Mouse (Mus musculus) thymus, postnatal 10 days (tissue): ENCODE results near the gene Itgax.

Experiments
- DNase-seq, 2 experiments: peaks; one replicate each; pipeline ENCODE4 v3.0.0; 2021; ENCODE audit warnings: low spot score in 2 of 2

The Itgax gene

DNA sequence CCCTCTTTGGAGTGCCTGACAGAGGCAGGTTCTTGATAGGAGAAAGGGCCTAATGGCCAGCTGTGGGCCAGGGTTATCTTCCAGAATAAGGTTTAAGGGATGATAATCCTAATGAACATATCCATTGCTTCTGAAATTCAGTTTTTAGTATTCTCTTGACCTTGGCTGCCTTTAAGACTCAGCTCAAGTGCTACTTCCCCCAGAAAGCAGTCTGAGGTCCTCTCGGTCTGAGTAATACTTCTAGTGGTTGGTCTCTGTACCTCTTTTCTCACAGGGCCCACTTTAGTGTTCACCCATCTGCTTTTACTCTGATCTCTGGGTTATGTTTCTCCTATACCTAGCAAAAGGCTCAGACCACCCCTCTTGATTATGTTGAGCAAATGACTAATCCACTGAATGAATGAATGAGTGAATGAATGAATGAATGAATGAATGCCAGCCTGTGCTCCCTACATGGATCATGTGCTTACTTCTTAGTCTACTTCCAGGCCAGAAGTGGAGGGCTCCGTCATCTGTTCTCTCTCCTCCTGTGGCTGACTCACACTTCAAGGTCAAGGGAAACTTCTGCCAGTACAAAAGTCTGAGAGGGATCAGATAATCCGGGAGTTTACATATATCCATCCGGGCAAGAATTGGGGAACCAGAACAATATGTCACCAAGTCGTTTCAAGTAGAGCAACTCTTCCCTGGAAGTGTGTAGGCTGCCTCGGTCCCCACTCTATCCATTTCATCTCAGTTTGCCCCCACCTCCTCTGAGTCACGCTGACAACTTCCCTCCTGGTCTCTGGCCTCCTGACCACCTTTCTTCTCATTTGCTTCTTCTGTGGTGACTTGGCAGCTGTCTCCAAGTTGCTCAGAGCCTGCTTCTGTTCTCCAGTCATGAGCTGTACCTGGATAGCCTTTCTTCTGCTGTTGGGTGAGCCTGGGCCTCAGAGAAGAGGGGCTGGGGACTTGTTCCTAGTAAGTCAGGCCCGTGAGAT is at the start of gene Itgax:
TSS of gene Itgax (plus strand) at position 807 of the 980 bp plus-strand sequence.
- no peak for DNase-seq

DNA sequence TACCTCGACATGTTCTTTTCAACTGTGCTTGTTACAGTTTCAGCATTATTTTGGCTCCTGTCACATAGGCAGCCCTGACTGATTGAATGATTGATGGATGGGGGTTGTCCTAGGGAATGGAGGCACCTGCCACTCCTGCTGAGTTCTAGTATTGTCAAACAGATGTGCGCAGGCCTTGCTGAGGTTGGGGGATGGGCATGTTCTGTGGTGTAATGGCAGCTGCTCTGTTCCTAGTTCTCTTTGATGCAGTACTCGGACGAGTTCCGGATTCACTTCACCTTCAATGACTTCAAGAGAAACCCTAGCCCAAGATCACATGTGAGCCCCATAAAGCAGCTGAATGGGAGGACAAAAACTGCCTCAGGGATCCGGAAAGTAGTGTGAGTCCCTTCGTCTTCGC is 49.3 kb upstream of the Itgax start:
- DNase-seq, result peak; percentile 80 to 86

DNA sequence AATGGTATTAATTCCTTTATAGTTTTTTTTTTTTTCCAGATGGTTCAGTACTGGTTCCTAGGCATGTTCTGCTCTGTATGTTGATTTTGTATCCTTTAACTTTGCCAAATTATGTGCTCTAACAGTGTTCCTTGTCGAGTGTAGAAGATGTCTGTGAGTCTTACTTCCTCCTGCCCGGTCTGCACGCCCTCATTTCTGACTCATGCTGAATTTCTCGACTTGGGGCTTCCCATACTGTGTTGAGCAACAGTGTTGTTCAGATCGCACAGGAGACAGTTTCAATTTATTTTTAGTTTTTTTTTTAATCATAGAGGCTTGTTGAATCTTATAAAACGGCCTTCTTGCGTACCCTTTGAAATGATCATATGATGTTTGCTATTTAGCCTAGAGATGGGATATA is 40.2 kb upstream of the Itgax start:
- DNase-seq, result peak in 1 of 2 experiments; percentile 2

DNA sequence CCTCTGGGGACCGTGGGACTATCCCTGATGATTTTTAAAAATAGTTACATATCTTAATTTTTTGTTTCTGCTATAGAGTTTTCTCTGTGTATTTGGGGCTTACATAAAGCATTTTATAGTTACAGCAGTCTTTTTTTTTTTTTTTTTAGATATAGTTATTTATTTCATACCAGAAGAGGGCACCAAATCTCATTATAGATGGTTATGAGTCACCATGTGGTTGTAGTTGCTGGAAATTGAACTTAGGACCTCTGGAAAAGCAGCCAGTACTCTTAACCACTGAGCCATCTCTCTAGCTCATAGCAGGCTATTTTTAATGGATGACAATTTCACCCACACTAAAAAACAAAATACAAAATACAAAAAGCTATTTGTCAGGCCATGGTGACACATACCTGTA is 31.2 kb upstream of the Itgax start:
- peak in 1 of 2 experiments; percentile 0 for DNase-seq

DNA sequence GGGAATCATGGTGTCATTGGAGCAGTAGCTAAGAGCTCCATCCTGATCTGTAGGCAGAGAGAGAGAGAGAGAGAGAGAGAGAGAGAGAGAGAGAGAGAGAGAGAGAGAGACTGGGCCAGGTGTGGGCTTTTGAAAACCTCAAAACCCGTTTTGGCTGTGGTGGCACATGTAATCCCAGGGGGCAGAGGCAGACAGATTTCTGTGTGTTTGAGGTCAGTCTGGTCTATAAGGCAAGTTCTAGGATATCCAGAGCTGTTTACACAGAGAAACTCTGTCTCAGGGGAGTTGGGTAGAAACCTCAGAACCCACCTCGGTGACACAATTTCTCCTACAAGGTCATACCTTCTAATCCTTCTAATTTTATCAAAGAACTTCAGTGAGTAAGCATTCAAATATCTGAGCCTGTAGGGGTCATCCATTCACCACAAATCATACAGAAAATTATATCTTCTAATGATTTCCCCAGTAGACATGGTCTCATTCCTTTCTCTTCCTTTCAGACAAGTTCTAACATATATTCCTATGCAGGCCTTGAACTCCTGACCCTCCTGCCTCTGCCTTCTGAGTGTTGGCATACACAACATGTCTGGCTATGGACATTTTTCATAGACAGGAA is 28.5 kb upstream of the Itgax start:
- peak in 1 of 2 experiments; percentile 1 for DNase-seq

DNA sequence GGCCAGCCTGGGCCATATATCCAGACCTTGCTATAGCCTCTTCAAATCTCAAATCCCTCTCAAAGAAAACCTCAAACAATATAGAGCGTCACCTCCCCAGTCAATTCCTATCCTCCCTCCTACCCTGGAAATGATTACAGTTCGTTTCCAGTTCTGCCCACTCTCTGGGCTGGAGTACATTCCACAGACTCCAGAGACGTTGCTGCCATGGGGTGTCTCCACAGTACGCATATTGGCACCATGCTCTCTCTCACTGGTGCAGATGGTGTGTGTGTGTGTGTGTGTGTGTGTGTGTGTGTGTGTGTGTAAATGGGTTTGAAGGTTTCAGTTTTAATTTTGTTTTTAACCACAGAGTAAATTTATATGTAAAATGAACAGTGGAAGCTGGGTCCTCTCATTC is 24.1 kb upstream of the Itgax start:
- DNase-seq, result peak in 1 of 2 experiments; percentile 0

DNA sequence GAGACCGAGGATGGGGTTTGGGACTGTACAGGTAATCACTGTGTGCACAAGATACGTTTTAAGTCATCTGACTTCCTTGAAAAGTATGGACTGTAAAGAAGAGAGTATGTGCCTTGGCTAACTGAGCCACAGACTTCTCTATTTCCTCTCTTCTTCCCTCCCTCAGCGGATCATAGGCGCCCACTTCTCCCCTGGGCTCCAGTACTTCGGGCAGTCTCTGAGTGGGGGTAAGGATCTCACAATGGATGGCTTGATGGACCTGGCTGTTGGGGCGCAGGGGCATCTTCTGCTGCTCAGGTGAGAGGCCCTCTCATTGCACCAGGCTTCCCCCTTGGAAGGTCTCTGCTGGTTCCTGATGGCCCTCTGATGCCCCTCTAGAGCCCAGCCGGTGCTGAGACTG is 21.9 kb upstream of the Itgax start:
- peak in 1 of 2 experiments; percentile 0 for DNase-seq

DNA sequence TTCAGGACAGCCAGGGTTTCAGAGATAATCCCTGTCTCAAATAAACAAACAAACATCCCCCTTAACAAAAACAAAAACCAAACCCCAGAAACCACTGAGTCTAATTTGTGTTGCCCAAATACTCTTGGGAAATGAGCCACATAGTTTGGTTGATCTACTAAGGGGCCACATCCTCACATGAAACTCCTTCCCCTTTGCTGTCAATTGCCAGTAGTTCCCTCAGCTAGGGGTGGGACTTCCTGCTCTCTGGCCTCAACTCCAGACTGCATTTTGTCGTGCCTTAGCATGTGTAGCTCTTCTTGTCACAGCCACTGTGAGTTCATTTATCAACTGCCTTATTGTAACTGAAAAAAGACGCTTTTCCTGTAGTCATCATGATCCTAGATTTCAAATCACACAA is 19.0 kb upstream of the Itgax start:
- DNase-seq, result peak in 1 of 2 experiments; percentile 2

DNA sequence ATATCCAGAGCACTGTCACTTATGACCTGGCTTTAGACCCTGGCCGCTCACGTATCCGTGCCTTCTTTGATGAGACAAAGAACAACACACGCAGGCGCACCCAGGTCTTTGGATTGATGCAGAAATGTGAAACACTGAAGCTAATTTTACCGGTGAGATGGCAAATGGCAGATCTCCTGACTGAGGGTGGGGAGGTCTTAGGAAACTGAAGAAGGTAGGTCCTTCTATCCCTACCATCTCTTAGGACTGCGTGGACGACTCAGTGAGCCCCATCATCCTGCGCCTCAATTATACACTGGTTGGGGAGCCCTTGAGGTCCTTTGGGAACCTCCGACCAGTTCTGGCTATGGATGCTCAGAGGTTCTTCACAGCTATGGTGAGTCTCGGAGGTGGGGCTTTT is 17.2 kb upstream of the Itgax start:
- DNase-seq, result peak in 1 of 2 experiments; percentile 1

DNA sequence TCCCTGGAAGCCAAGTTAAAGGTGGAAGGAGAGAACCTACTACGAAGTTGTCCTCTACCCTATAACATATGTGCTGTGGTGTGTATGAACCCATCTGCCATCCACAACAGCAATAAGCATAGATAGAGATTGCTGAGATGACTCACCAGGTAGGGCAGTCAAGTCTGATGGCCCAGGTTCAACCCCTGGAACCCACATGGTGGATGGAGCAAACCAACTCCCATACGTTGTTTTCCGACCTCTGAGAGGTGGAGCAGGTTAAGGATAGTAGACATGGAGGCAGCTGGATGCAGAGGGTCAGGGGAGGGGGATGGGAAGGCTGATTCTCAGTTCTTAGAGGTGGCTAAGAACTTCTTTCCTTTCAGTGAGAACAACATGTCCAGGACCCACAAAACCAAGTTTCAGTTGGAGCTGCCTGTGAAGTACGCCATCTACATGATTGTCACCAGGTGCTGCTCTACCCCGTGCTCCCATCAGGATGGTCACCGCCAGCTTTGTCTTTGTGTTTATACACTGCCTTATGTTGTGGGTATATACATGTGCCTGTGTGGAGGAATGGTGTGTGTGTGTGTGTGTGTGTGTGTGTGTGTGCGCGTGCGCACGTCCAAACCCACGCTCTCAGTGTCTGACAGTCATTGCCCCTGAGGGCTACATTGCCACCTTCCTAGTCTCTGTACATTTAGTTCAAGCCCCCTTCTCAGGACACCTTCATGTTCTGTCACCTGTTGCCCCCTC is 14.8 kb upstream of the Itgax start:
- peak in 1 of 2 experiments; percentile 2 for DNase-seq

DNA sequence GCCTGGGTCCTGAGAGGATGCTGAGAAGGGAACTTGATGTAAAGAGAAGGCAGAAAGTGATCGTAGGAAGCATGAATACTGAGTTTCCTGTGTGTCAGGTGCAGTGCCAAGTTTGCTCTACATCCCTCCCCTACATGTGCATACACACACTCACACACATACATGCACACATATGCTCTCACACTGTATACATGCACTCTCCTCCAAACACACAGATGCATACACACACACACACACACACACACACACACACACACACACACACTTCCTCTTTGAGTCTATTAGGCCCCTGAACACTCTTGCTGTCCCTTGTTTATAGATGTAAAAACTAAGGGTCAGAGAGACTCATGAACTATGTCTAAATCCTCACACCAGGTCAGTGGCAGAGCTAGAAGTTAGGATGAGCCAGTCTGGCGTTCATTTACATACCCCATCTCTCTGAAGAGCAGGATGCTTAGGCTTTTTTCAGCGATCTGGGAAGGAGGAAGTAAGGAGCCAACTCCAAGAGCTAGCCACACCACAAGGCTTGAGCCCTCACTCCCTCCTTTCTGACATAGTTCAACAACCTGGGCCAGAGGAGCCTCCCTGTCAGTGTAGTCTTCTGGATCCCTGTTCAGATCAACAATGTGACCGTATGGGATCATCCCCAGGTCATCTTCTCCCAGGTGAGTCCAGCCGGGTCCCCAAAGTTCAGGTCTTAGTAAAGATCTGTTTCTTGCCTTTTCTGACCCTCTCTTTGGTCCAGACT is 14.0 kb upstream of the Itgax start:
- peak in 1 of 2 experiments; percentile 1 for DNase-seq

DNA sequence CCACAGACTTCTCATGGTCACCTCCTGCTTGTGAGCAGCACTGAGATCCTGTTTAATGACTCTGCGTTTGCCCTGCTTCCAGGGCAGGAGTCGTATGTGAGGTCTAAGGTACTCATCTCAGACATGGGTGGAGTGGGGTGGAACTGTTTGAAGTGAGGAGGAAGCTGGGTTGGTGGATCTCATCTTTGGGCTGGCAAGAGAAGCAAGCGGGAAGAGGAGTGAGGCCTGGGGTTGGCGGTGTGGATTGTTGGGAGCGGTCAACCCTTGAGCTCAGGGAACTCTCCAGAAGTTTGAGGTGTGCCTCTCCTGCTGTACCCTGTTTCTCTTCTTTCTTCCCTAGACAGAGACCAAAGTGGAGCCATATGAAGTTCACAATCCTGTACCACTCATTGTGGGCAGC is 13.0 kb upstream of the Itgax start:
- peak in 1 of 2 experiments; percentile 1 for DNase-seq

DNA sequence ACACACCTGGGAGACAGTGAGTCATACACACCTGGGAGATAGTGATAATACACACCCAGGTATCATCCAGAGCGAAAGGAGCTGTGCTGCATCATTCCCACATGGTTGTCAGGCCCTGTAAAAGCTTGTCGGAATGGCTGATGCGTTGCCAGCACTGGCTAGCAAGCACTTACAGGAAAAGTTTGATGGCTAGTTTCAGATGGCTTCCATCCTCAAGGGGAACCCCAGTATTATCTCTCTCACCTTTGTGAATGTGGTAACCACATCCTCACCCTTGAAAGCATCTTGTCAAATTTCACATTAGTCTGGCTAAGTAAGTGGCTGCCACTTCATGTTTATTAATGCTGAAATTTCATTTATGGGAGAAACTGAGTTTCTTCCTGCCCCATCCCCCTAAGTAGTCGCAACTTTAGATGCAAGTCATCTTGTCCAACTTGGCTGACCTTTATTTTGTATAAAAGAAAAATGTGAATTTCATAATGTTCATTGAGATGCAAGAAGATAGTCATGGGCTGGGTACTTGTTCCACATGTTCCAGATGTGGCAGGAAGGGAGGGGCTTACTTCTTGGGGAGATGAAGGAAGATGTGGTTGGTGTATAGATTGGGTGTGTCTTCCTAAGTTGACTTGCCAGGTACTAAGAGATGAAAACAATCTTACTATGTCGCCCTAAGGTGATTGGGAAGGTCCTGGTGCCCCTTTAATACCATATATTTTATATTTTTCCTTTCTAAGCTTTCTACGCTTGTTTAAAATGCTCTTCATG is 9.4 kb upstream of the Itgax start:
- DNase-seq, result no peak

DNA sequence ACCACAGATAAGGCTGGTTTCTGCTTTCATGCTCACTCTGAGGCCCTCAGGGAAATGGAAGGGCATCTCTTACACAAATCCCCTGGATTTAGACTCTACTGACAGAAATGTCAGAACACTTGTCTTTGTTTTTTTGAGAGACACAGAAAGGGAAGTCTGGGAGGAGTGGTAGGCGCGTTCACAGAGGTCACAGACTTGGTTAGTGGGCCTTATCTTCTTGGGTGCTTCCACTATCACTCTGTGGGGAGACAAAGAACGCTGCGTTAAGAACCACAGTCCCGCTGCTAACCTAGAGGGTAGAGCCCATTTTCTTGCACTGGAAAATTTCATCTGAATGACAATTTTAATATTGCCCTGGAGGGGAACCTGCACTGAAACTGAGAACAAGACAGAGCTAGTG is 2.8 kb downstream of the Itgax start:
- DNase-seq, result no peak

DNA sequence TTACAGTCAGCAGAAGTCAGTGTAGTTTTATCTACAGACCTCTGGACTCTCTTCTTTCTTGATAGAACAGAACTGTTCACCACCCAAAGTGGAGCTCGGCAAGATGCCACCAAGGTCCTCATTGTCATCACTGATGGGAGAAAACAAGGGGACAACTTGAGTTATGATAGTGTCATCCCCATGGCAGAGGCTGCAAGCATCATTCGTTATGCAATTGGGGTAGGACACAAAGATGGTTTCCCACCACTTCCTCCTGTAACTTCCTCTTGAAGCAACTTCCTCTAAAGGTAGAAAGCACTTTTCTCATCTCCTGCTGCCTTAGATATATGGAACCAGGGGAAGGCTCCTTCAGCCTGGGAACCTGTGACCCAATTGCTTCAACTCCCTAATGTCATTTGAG is 4.2 kb downstream of the Itgax start:
- no peak for DNase-seq

DNA sequence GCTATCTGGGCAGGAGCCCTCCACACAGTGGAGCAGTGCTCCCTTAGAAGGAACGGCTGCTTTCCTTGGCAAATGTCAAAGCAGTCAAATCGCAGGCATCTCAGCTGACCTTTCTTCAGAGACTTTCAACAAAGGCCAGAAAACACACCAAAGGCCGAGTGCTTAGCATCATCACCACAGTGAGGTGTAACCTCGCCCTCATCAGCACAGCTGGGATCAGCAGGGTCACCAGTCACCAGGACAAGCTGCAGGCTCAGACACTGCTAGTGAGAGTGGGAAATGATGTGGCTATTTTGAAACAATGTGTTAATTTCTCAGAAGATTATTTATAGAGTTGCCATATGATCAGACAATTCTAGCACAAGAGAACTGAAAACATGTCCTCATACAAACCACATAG is 7.6 kb downstream of the Itgax start:
- no peak for DNase-seq

DNA sequence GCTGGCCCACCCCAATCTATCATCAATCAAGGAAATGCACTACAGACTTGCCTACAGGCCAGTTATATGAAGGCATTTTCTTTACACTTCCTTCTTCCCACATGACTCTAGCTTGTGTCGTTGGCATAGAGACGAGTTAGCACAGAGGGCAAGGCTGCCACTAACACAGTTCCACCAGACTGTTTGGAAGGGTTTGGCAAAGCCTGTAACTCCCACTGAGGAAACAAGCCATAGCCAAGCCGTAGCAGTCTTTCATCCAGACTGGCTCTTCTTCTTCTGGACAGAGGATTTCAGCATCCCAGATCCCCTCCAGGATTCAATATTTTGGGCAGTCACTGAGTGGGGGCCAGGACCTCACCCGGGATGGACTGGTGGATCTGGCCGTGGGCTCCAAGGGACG is 10.3 kb downstream of the Itgax start:
- no peak for DNase-seq

DNA sequence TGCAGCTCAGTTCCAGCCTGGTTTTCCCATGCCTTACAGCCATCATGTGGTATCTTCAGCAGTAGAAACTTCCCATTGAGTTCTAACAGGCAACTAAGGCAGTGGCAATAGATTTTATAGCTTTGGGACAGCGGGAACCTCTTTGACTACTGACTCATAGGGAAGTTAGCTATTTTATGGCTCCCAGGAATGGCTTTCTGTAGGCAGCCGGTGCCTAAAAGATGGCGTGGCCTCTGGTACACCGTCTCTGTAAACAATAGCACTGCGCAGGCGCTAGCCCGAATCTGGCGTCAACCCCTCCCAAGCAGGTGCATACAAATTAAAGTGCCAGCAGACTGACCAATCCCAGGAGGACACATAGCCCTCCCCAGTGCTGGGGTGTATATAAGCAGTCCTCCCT is 21.6 kb downstream of the Itgax start:
- DNase-seq, result no peak

DNA sequence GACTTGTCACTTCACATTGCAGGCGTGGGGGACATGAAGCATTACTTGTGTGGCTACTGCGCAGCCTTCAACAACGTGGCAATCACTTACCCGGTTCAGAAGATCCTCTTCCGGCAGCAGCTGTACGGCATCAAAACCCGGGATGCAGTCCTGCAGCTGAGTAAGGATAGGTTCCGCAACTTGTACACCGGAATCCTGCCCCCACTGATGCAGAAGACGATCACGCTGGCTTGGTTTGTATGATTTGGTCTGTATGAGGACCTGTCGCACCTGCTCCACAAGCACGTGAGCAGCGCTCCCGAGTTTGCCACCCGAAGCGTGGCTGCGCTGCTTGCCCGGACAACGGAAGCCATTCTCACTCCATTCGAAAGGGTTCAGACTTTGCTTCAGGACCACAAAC is 24.7 kb downstream of the Itgax start, which contains the start of gene Itgad:
TSS of gene Itgad (plus strand) at position 301 of the 400 bp plus-strand sequence.
- DNase-seq, result no peak

DNA sequence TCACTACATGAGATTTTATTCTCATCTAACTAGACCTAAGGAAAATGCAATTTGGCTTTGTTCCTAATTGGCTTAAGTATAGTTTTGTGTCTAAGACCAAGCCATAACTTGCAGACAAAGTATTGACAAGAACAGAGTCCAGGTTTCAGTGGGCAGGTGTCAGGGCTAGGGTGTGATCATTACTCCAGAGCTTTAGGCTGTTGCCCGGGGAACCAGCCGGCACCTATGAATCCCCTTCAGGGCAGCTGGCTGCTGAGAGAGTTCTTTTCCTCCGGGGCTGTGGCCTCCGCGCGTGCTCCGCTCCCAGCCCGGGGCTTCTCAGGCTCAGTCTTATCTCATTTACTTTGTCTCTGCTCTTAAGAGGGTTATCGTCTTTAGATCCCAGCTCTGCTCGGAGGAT is 25.6 kb downstream of the Itgax start:
- no peak for DNase-seq
